Comparison of ENCODE assay signal across 12 mouse cellular contexts in the genomic region with DNA sequence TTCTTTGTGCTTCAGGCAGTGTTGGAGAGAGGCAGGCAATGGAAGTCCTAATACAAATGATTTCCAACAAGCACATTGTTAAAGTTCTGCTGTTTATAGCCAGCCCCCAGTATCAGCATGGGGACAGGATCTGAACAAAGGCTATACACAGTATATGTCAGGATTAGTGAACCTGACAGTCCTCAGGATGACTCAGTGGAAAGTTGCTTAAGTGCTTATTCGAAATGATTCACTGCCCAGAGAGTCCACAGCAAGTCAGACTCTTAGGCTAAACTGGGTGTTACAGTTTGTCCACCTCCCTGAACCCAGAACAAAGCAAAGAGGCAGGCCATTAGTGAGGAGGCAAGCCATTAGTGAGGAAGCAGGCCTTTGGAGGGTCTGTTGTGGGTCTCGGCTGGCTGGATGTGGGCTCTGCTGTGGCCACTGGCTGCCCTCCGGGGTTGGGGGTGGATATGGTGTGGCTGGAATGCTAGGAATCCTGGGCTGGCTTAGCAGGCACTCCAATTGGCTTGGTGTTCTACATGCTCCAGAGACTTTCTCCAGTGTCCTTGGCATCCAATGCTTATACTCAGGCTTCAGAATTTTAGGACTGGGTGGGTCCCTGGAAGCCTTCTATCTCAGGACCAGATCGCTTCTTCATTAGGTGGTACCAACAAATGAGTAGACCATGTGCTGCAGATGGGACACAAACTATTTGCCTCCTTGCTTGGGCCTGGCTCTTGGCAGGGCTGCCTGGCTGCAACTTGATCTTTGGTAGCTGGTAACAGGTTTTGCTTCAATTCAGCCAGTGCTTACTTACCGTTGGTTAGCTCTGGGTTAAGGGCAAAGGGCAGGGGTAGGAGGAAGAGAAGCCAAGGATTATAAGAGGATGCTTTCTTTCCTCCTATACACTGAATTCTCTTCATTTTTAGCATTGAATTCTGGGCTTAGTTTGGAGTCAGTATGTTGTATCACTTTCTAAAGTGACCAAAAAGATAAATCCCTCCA. TPM values are rescaled to one million over a fixed set of nuclear protein-coding genes. Genes with fewer than 3 reads are reported as not detected.
DNase-seq lines count a peak whose midpoint lies in the region; ATAC-seq and TF ChIP-seq lines count a peak whose summit lies in the region.
"Had no signal": no experiment of that assay in that cellular context is flagged by ENCODE, and none has a peak within 500 bp of the region (broad histone marks: within the 10 kb centered on the region; RNA-seq: fewer than 3 reads in every experiment).

No protein-coding gene starts in this region.

- H3K4me3 ChIP-seq in forebrain, embryonic 11.5 days (ENCODE audit: low read depth, low read length) = no peak overlapping the region
- H3K4me3 ChIP-seq in forebrain, embryonic 13.5 days = no peak overlapping the region
- no peak overlapping the region for H3K4me3 ChIP-seq in kidney, adult 2 months (ENCODE audit: insufficient read depth, low read depth, low read length)
- H3K4me3 ChIP-seq: heart, adult 2 months; left cerebral cortex, adult 2 months; midbrain, embryonic 13.5 days had no signal

- no peak for TF ChIP-seq POLR2A in kidney, adult 2 months (IDR thresholded peaks at IDR 0.05; ENCODE audit: low read depth, low read length)

- no peaks in the 10 kb centered on the region for H3K9me3 ChIP-seq in forebrain, embryonic 11.5 days (ENCODE audit: control insufficient read depth, low read length)
- H3K9me3 ChIP-seq in forebrain, embryonic 13.5 days (replicated peaks) = no peaks in the 10 kb centered on the region
- H3K9me3 ChIP-seq: midbrain, embryonic 13.5 days had no signal

- H3K4me1 ChIP-seq in forebrain, embryonic 11.5 days (replicated peaks; ENCODE audit: control insufficient read depth, insufficient read depth, low read length) = no peaks in the 10 kb centered on the region
- 0 out of 2 replicates have a peak, but pooled peaks cover 2% of the 10 kb centered on the region for H3K4me1 ChIP-seq in forebrain, embryonic 13.5 days
- no peaks in the 10 kb centered on the region for H3K4me1 ChIP-seq in kidney, adult 2 months (ENCODE audit: control insufficient read depth, insufficient read depth, low read length)

- DNase-seq in forebrain, embryonic 11.5 days (ENCODE audit: low spot score) = peak; percentile 49
- peak; percentile 21 for DNase-seq in embryo, embryonic 10 days (ENCODE audit: low spot score)
- DNase-seq in kidney, adult 2 months = peak; percentile 58
- DNase-seq in lung, postnatal 14 days = peak; percentile 1
- DNase-seq in right cerebral cortex, postnatal 25 days = no peak
- no peak for DNase-seq in cerebellum, adult 11-12 months
- no peak for DNase-seq in right cerebral cortex, adult 2 months (ENCODE audit: low spot score in 2 of 2)
- DNase-seq: adrenal gland, postnatal 36 days had no signal

- H3K4me2 ChIP-seq in forebrain, embryonic 11.5 days (ENCODE audit: low read depth, low read length, severe bottlenecking) = no peak overlapping the region
- H3K4me2 ChIP-seq in forebrain, embryonic 13.5 days = no peak overlapping the region
- H3K4me2 ChIP-seq: midbrain, embryonic 13.5 days had no signal

- H3K9ac ChIP-seq in forebrain, embryonic 11.5 days (ENCODE audit: low read length) = no peak overlapping the region
- H3K9ac ChIP-seq in forebrain, embryonic 13.5 days = no peak overlapping the region
- H3K9ac ChIP-seq: midbrain, embryonic 13.5 days had no signal

- TF ChIP-seq CTCF in kidney, adult 2 months (conservative IDR thresholded peaks at IDR 0.05; ENCODE audit: insufficient read depth, insufficient read length, low read depth, low read length) = no peak

- WGBS in forebrain, embryonic 11.5 days = 49% methylated on average over 5 of the region's 5 CpGs
- 61% methylated on average over 5 of the region's 5 CpGs for WGBS in forebrain, embryonic 13.5 days
- WGBS in kidney, adult 2 months = 36% methylated on average over 5 of the region's 5 CpGs

- peaks cover 6% of the 10 kb centered on the region; the same call in 1 of the 2 replicates for H3K27me3 ChIP-seq in forebrain, embryonic 11.5 days (ENCODE audit: control insufficient read depth, insufficient read depth, low read length)
- H3K27me3 ChIP-seq in forebrain, embryonic 13.5 days = peaks cover 6% of the 10 kb centered on the region; the same call in 1 of the 2 replicates
- H3K27me3 ChIP-seq in kidney, adult 2 months (replicated peaks; ENCODE audit: control insufficient read depth, insufficient read depth, low read length) = no peaks in the 10 kb centered on the region

- no peak overlapping the region for H3K27ac ChIP-seq in forebrain, embryonic 11.5 days (ENCODE audit: low read depth, low read length)
- no peak overlapping the region for H3K27ac ChIP-seq in forebrain, embryonic 13.5 days
- H3K27ac ChIP-seq in kidney, adult 2 months (ENCODE audit: insufficient read depth, low read depth, low read length) = peak overlapping the region; percentile 88
- H3K27ac ChIP-seq: heart, adult 2 months; left cerebral cortex, adult 2 months; midbrain, embryonic 13.5 days had no signal

- no peak for ATAC-seq in forebrain, embryonic 11.5 days (replicated peaks; ENCODE audit: low FRiP score)
- no peak for ATAC-seq in forebrain, embryonic 13.5 days
- ATAC-seq: midbrain, embryonic 13.5 days had no signal

- H3K36me3 ChIP-seq in forebrain, embryonic 11.5 days (ENCODE audit: control insufficient read depth, insufficient read depth, low read length) = no peaks in the 10 kb centered on the region
- no peaks in the 10 kb centered on the region for H3K36me3 ChIP-seq in forebrain, embryonic 13.5 days (ENCODE audit: poor library complexity, severe bottlenecking)
- H3K36me3 ChIP-seq in kidney, adult 2 months (ENCODE audit: control insufficient read depth, insufficient read depth, low read length) = no peaks in the 10 kb centered on the region
- H3K36me3 ChIP-seq: midbrain, embryonic 13.5 days had no signal

RNA-seq across cellular contexts. Expression of a gene that starts 49.3 kb away (rescaled TPM):
- 5.1 and 7.3 TPM in 2 replicates for polyA plus RNA-seq in forebrain, embryonic 11.5 days (2014; fragmentation: Nextera tagmentation; extraction: Ambion mirVana)
- polyA plus RNA-seq in forebrain, embryonic 13.5 days (2015; fragmentation: Nextera tagmentation; extraction: Ambion mirVana) = 2.1 and 2.4 TPM in 2 replicates
- 5.3 and 7.9 TPM in 2 replicates for polyA plus RNA-seq in kidney, adult 2 months (2012; rRNA removed)

Comparison
In these comparisons a context has a peak if more than half of its experiments do, and no peak if none do; other contexts are left out.
1. DNase-seq: peak in forebrain, embryonic 11.5 days (single experiment), embryo, embryonic 10 days (single experiment), kidney, adult 2 months (single experiment) and lung, postnatal 14 days (single experiment); none in right cerebral cortex, postnatal 25 days (single experiment), cerebellum, adult 11-12 months (single experiment) and right cerebral cortex, adult 2 months (0 of 2).